Mouse (Mus musculus): ENCODE results near the gene Il17rd. TPM values are rescaled to one million over a fixed set of nuclear protein-coding genes. Genes with fewer than 3 reads are reported as not detected.

Il17rd gene
- total and polyA plus RNA-seq, 3 experiments, result 0.04 TPM; not detected in 2

DNA sequence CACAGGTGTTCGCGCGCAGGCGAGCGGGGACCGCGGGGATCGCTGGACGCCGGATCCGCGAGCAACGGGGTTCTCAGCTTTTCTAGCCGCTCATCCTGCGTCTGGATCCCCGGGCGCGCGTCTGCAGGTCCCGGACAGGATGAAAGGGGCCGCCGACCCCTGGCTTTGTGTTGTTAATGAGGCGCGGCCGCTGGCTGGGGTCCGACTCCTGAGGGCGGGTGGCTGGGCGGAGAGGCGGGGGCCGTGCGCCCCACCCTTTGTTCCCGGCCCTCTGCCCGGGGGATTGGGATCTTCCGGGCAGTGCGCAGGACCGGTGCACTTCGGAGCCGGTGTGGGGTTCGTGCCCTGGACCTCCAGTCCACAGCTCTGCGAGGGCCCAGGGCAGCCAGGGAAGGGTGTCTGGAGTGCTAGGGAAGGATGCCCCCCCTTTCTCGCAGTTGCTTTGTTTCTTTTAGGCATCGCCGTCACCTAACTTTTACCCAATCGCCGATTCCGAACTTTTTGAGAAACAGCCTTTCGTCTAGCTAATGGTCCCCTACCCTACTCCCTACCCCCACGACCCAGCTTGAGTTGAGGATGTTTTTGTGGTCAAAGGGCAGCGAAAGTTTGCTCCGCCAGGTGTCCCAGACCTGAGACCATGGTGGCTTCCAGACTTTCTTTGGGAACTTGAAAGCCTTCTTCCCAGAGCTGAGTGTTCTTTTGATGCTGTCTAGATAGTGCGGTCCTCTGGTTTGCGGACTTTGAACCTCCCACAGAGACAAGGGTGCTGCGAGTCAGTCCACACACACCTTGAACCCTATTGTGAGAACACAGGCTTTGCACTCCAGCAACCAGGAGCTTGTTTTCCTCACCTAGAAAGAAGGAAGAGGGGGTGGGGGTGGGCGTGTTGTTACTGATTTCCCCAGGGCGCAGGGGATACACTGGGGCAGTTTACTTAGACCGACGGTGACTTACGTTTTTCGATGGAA, 824 bp downstream of the Il17rd start:
- Histone ChIP-seq H3K79me2 (ENCODE audit: control insufficient read depth, insufficient read depth, low read length, poor library complexity) (no peaks in the 10 kb centered on the region), H3K4me3 (ENCODE audit: control insufficient read depth in 1 of 2, insufficient read depth in 1 of 2, low read depth in 2 of 2, low read length in 2 of 2) (no peak overlapping the region), H3K27me3 (ENCODE audit: control insufficient read depth in 1 of 2, insufficient read depth in 2 of 2, low read length in 2 of 2) (peaks cover 0 to 2% of the 10 kb centered on the region in 2 experiments; a peak in 1 of 4 replicates), H3K4me1 (ENCODE audit: control insufficient read depth in 1 of 2, insufficient read depth in 2 of 2, low read length in 2 of 2) (no peaks in the 10 kb centered on the region), H3K9ac (ENCODE audit: control insufficient read depth, low read depth, low read length, poor library complexity, severe bottlenecking) (no peak overlapping the region), H3K36me3 (ENCODE audit: control insufficient read depth in 1 of 2, insufficient read depth in 2 of 2, low read length in 2 of 2) (no peaks in the 10 kb centered on the region), H3K27ac (ENCODE audit: control insufficient read depth, low read depth, low read length) (no peak overlapping the region), H3K9me3 (replicated peaks; ENCODE audit: insufficient read depth, low read length) (no peaks in the 10 kb centered on the region)
- TF ChIP-seq USF1 (IDR thresholded peaks at IDR 0.05; ENCODE audit: low read depth, low read length), result no peak
- no peak for DNase-seq (ENCODE audit: low read depth, low spot score)

DNA sequence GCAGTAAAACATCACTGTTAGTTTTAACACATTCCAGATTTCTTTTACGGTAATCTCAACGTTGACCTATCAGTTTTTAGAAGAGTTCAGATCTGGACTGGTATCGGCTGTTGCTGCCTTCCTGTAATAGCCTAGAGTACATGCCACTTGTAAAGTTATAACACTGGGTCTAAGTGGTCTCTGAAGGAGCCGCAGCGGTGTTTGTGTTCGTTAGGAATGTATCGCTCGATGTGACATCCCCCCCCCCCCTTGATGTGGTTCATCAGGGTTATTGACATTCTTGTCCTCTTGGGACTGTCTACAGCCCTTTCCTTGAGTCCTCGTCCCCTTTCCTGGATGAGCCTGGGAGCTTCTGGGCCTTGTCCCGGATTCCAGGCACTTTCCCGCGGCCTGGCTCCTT, 1.7 kb downstream of the Il17rd start:
- no peaks in the 10 kb centered on the region for H3K79me2 ChIP-seq (ENCODE audit: control insufficient read depth, insufficient read depth, low read length, poor library complexity)
- H3K9me3 ChIP-seq (replicated peaks; ENCODE audit: insufficient read depth, low read length), result no peaks in the 10 kb centered on the region
- TF ChIP-seq CHD1 (IDR thresholded peaks at IDR 0.05; ENCODE audit: low read depth, low read length), result no peak
- no peak for TF ChIP-seq E2F4 (IDR thresholded peaks at IDR 0.05; ENCODE audit: borderline replicate concordance, low read depth, low read length)
- TF ChIP-seq TBP (IDR thresholded peaks at IDR 0.05; ENCODE audit: low read depth, low read length), result no peak
- TF ChIP-seq CTCF (IDR thresholded peaks at IDR 0.05 in 2 of 3, conservative IDR thresholded peaks at IDR 0.05 in 1 of 3; ENCODE audit: control insufficient read depth in 1 of 3, insufficient read depth in 1 of 3, low read depth in 2 of 3, low read length in 3 of 3, poor library complexity in 1 of 3, severe bottlenecking in 1 of 3), result no peak
- TF ChIP-seq NRF1 (IDR thresholded peaks at IDR 0.05; ENCODE audit: insufficient read depth, low read depth, low read length, poor library complexity, severe bottlenecking), result no peak
- no peak for TF ChIP-seq BHLHE40 (IDR thresholded peaks at IDR 0.05; ENCODE audit: borderline replicate concordance, low read depth, low read length)
- TF ChIP-seq MAFK (IDR thresholded peaks at IDR 0.05; ENCODE audit: borderline replicate concordance, low read depth, low read length), result no peak
- no peak for TF ChIP-seq NELFE (IDR thresholded peaks at IDR 0.05; ENCODE audit: low read depth, low read length)
- no peak for TF ChIP-seq MAX (IDR thresholded peaks at IDR 0.05; ENCODE audit: low read length)
- no peaks in the 10 kb centered on the region for H3K4me1 ChIP-seq (ENCODE audit: control insufficient read depth in 1 of 2, insufficient read depth in 2 of 2, low read length in 2 of 2)
- H3K4me3 ChIP-seq (ENCODE audit: control insufficient read depth in 1 of 2, insufficient read depth in 1 of 2, low read depth in 2 of 2, low read length in 2 of 2), result no peak overlapping the region
- H3K36me3 ChIP-seq (ENCODE audit: control insufficient read depth in 1 of 2, insufficient read depth in 2 of 2, low read length in 2 of 2), result no peaks in the 10 kb centered on the region
- DNase-seq (ENCODE audit: low read depth, low spot score), result no peak
- H3K27me3 ChIP-seq (ENCODE audit: control insufficient read depth in 1 of 2, insufficient read depth in 2 of 2, low read length in 2 of 2), result 0 out of 4 replicates have a peak, but pooled peaks cover 0 to 2% of the 10 kb centered on the region in 2 experiments
- no peak overlapping the region for H3K9ac ChIP-seq (ENCODE audit: control insufficient read depth, low read depth, low read length, poor library complexity, severe bottlenecking)
- H3K27ac ChIP-seq (ENCODE audit: control insufficient read depth, low read depth, low read length), result no peak overlapping the region

DNA sequence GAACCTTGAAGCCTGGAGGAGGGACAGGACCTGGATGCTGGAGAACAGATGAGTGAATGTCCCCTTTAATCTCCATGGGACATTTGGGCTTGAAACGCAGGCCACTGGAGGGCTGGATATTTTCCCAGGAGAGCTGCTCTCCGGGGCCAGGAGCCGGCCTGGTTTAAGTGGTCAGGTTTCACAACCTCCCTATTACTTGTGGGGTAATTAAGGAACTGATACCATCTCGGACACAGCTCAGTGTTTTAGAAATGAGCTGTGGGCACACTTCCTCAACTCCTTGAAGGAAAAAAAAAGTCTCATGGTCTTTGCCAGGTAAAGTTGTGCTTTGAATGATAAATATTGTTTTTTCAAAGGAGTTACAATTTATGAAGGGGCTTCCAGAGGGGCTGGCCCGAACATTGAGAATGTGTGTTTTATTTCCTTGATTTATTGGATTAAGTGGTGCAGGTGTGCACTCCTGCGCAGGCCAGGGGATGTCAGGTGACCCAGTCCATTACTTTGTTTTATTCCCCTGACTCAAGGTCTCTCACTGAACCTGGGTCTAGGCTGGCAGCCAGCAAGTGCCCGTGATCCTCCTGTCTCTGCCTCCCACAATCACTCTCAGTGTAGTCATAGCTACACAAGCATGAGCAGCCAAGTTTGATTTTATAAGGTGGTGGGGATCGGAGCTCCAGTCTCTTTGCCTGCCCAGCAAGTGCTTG, 3.7 kb downstream of the Il17rd start:
- H3K4me3 ChIP-seq (ENCODE audit: control insufficient read depth in 1 of 2, insufficient read depth in 1 of 2, low read depth in 2 of 2, low read length in 2 of 2), result no peak overlapping the region
- H3K9me3 ChIP-seq (replicated peaks; ENCODE audit: insufficient read depth, low read length), result no peaks in the 10 kb centered on the region
- no peaks in the 10 kb centered on the region for H3K4me1 ChIP-seq (ENCODE audit: control insufficient read depth in 1 of 2, insufficient read depth in 2 of 2, low read length in 2 of 2)
- H3K9ac ChIP-seq (ENCODE audit: control insufficient read depth, low read depth, low read length, poor library complexity, severe bottlenecking), result no peak overlapping the region
- H3K36me3 ChIP-seq (ENCODE audit: control insufficient read depth in 1 of 2, insufficient read depth in 2 of 2, low read length in 2 of 2), result no peaks in the 10 kb centered on the region
- DNase-seq (ENCODE audit: low read depth, low spot score), result no peak
- no peaks in the 10 kb centered on the region for H3K27me3 ChIP-seq (ENCODE audit: control insufficient read depth in 1 of 2, insufficient read depth in 2 of 2, low read length in 2 of 2)
- no peaks in the 10 kb centered on the region for H3K79me2 ChIP-seq (ENCODE audit: control insufficient read depth, insufficient read depth, low read length, poor library complexity)
- no peak overlapping the region for H3K27ac ChIP-seq (ENCODE audit: control insufficient read depth, low read depth, low read length)
- TF ChIP-seq CTCF (IDR thresholded peaks at IDR 0.05 in 2 of 3, conservative IDR thresholded peaks at IDR 0.05 in 1 of 3; ENCODE audit: control insufficient read depth in 1 of 3, insufficient read depth in 1 of 3, low read depth in 2 of 3, low read length in 3 of 3, poor library complexity in 1 of 3, severe bottlenecking in 1 of 3) (no peak), UBTF (IDR thresholded peaks at IDR 0.05; ENCODE audit: borderline replicate concordance, insufficient read depth, low read depth, low read length) (no peak), NELFE (IDR thresholded peaks at IDR 0.05; ENCODE audit: low read depth, low read length) (no peak), TBP (IDR thresholded peaks at IDR 0.05; ENCODE audit: low read depth, low read length) (no peak), SIN3A (IDR thresholded peaks at IDR 0.05; ENCODE audit: low read length) (no peak), MEF2A (IDR thresholded peaks at IDR 0.05; ENCODE audit: extremely low read depth, insufficient replicate concordance, low read depth, low read length, poor library complexity, severe bottlenecking) (no peak), RCOR1 (IDR thresholded peaks at IDR 0.05; ENCODE audit: low read depth, low read length) (no peak), USF2 (IDR thresholded peaks at IDR 0.05; ENCODE audit: borderline replicate concordance in 1 of 2, insufficient read depth in 1 of 2, low read depth in 1 of 2, low read length in 2 of 2) (no peak)
